Mouse (Mus musculus) erythroid progenitor cell, adult 5-6 weeks (primary cell): ENCODE measurements around the gene Hook1. TPM values are rescaled to one million over a fixed set of nuclear protein-coding genes. Genes with fewer than 3 reads are reported as not detected.
A peak's percentile ranks its signal among the peaks of the same experiment; 100 is the strongest.
"Not testable (repeated sequence)": the region's sequence is repeated elsewhere in the genome, so short reads cannot be mapped to it uniquely, and the experiment has no call there.

Source experiments
- ATAC-seq: replicated peaks from 2 replicates; pipeline ENCODE4 v1.8.0; 2016; ENCODE audit warnings: moderate number of reproducible peaks, mild to moderate bottlenecking, moderate TSS enrichment, inconsistent platforms; ENCODE audit not compliant: poor library complexity, low FRiP score, severe bottlenecking
- total RNA-seq, 2 experiments: library from RNA; stranded (forward) in 1 of 2; stranded (reverse) in 1 of 2; fragments of 150-400 nt in 1 of 2; fragments of 186-747, 209-891 nt in 1 of 2; gene quantifications; 2 replicates each; pipeline versions ENCODE4 v1.2.3 to v1.2.4; 2015 to 2017; ENCODE audit warnings: low replicate concordance in 2 of 2

Gene Hook1
- total RNA-seq (2015; ENCODE audit: low replicate concordance) (1.3 and 7.2 TPM in 2 replicates), total RNA-seq (2017; ENCODE audit: low replicate concordance) (12.1 and 13.5 TPM in 2 replicates)

- ATAC-seq: peak; percentile 87
These were observed at the start of gene Hook1 for GRCm38 (mm10) chr4:95966928-95967724. TSS of gene Hook1 (plus strand) at chr4:95967240.

- ATAC-seq: no peak
These were observed 49.3 kb upstream of the Hook1 start for GRCm38 (mm10) chr4:95917703-95918102.

GRCm38 (mm10) chr4:95920448-95920847 is 46.6 kb upstream of the Hook1 start:
- no peak for ATAC-seq

GRCm38 (mm10) chr4:95924210-95925184 is 42.5 kb upstream of the Hook1 start:
- no peak for ATAC-seq

- ATAC-seq: no peak
These were observed 38.2 kb upstream of the Hook1 start for GRCm38 (mm10) chr4:95928846-95929245.

GRCm38 (mm10) chr4:95929936-95930335 is 37.1 kb upstream of the Hook1 start:
- no peak for ATAC-seq

GRCm38 (mm10) chr4:95931331-95931730 is 35.7 kb upstream of the Hook1 start:
- ATAC-seq: no peak

- no peak for ATAC-seq
These were observed 33.2 kb upstream of the Hook1 start for GRCm38 (mm10) chr4:95933801-95934356.

- ATAC-seq: no peak
These were observed 32.5 kb upstream of the Hook1 start for GRCm38 (mm10) chr4:95934384-95935035.

- ATAC-seq: no peak
These were observed 28.3 kb upstream of the Hook1 start for GRCm38 (mm10) chr4:95938701-95939100.

GRCm38 (mm10) chr4:95947896-95948295 is 19.1 kb upstream of the Hook1 start:
- no peak for ATAC-seq

- no peak for ATAC-seq
These were observed 13.7 kb upstream of the Hook1 start for GRCm38 (mm10) chr4:95953328-95953727.

GRCm38 (mm10) chr4:95982221-95982620 is 15.2 kb downstream of the Hook1 start:
- ATAC-seq: not testable (repeated sequence)

GRCm38 (mm10) chr4:96016875-96017274 is 49.8 kb downstream of the Hook1 start:
- ATAC-seq: no peak

GRCm38 (mm10) chr4:96022803-96023202 is 55.8 kb downstream of the Hook1 start:
- no peak for ATAC-seq

GRCm38 (mm10) chr4:96028412-96028811 is 61.4 kb downstream of the Hook1 start:
- no peak for ATAC-seq

- ATAC-seq: no peak
These were observed 93.1 kb downstream of the Hook1 start for GRCm38 (mm10) chr4:96060106-96060505.

- ATAC-seq: no peak
These were observed 95.0 kb downstream of the Hook1 start for GRCm38 (mm10) chr4:96062045-96062444.
